Mouse (Mus musculus) neutrophil, adult 5-6 weeks (primary cell): ENCODE results near the gene Scrn3. TPM values are rescaled to one million over a fixed set of nuclear protein-coding genes. Genes with fewer than 3 reads are reported as not detected.

Experiments
- ATAC-seq: fragments of 151-379, 151-347 bp; 2 replicates; pipeline ENCODE4 v1.8.0; 2017; ENCODE audit warnings: mild to moderate bottlenecking, moderate TSS enrichment; ENCODE audit not compliant: insufficient number of reproducible peaks, poor library complexity, low FRiP score, severe bottlenecking; ENCODE audit errors: extremely low read depth
- total RNA-seq: library from RNA; stranded (forward); fragments of 200-1000 nt; gene quantifications from 2 replicates; pipeline ENCODE4 v1.2.3, GENCODE M21; 2017

The Scrn3 gene
- 7.0 and 19.9 TPM in 2 replicates for total RNA-seq

GRCm38 (mm10) chr2:73312152-73313116 lies at the start of gene Scrn3, which contains the start of gene Cir1:
Gene Scrn3, plus strand, starts transcription at chr2:73312601.
Gene Cir1, minus strand, starts transcription at chr2:73312701.
- peak; percentile 99 for ATAC-seq

- ATAC-seq: no peak
Measured at GRCm38 (mm10) chr2:73263172-73263765, 49.1 kb upstream of the Scrn3 start.

GRCm38 (mm10) chr2:73263794-73264610 lies 48.4 kb upstream of the Scrn3 start:
- no peak for ATAC-seq

GRCm38 (mm10) chr2:73264611-73265195 lies 47.7 kb upstream of the Scrn3 start:
- ATAC-seq: no peak

- no peak for ATAC-seq
Measured at GRCm38 (mm10) chr2:73266011-73266410, 46.4 kb upstream of the Scrn3 start.

- no peak for ATAC-seq
Measured at GRCm38 (mm10) chr2:73266623-73267022, 45.8 kb upstream of the Scrn3 start.

GRCm38 (mm10) chr2:73267231-73267630 lies 45.2 kb upstream of the Scrn3 start:
- no peak for ATAC-seq

GRCm38 (mm10) chr2:73267818-73268217 lies 44.6 kb upstream of the Scrn3 start:
- ATAC-seq: no peak

GRCm38 (mm10) chr2:73268281-73268680 lies 44.1 kb upstream of the Scrn3 start:
- ATAC-seq: no peak

GRCm38 (mm10) chr2:73268836-73269395 lies 43.5 kb upstream of the Scrn3 start:
- ATAC-seq: no peak

GRCm38 (mm10) chr2:73269666-73270065 lies 42.7 kb upstream of the Scrn3 start:
- no peak for ATAC-seq

- no peak for ATAC-seq
Measured at GRCm38 (mm10) chr2:73270071-73270592, 42.3 kb upstream of the Scrn3 start.

GRCm38 (mm10) chr2:73270593-73271458 lies 41.6 kb upstream of the Scrn3 start:
- no peak for ATAC-seq

- ATAC-seq: no peak
Measured at GRCm38 (mm10) chr2:73271459-73272161, 40.8 kb upstream of the Scrn3 start, which contains the start of gene Sp9. Gene Sp9, plus strand, starts transcription at chr2:73271925.

GRCm38 (mm10) chr2:73272351-73273248 lies 39.8 kb upstream of the Scrn3 start:
- no peak for ATAC-seq
